Mouse (Mus musculus): Measurements from ENCODE around the gene Il2ra.
A peak's percentile ranks its signal among the peaks of the same experiment; 100 is the strongest.
"Not testable (repeated sequence)": the region's sequence is repeated elsewhere in the genome, so short reads cannot be mapped to it uniquely, and the experiment has no call there.

The Il2ra gene

GRCm38 (mm10) chr2:11642451-11642941, at the start of gene Il2ra:
Il2ra (plus strand) TSS chr2:11642807.
- DNase-seq, result no peak

GRCm38 (mm10) chr2:11596690-11597089, 45.9 kb upstream of the Il2ra start:
- no peak for DNase-seq

- peak; percentile 64 for DNase-seq
Observed at GRCm38 (mm10) chr2:11597906-11598305, 44.7 kb upstream of the Il2ra start.

- no peak for DNase-seq
Observed at GRCm38 (mm10) chr2:11601795-11602194, 40.8 kb upstream of the Il2ra start.

GRCm38 (mm10) chr2:11602506-11603489, 39.8 kb upstream of the Il2ra start:
- DNase-seq, result peak; percentile 97

- no peak for DNase-seq
Observed at GRCm38 (mm10) chr2:11604053-11604452, 38.6 kb upstream of the Il2ra start, which contains the start of gene Rbm17. Rbm17 (minus strand) TSS chr2:11604153.

GRCm38 (mm10) chr2:11604911-11605310, 37.7 kb upstream of the Il2ra start:
- DNase-seq, result no peak

- DNase-seq, result not testable (repeated sequence)
Observed at GRCm38 (mm10) chr2:11606718-11607117, 35.9 kb upstream of the Il2ra start.

- DNase-seq, result not testable (repeated sequence)
Observed at GRCm38 (mm10) chr2:11612939-11613338, 29.7 kb upstream of the Il2ra start.

GRCm38 (mm10) chr2:11616846-11617245, 25.8 kb upstream of the Il2ra start:
- DNase-seq, result no peak

GRCm38 (mm10) chr2:11619598-11619997, 23.0 kb upstream of the Il2ra start:
- DNase-seq, result no peak

- no peak for DNase-seq
Observed at GRCm38 (mm10) chr2:11623173-11623572, 19.4 kb upstream of the Il2ra start.

GRCm38 (mm10) chr2:11623726-11624125, 18.9 kb upstream of the Il2ra start:
- no peak for DNase-seq

GRCm38 (mm10) chr2:11625890-11626289, 16.7 kb upstream of the Il2ra start, which contains the start of gene Gm17490:
Gm17490 (minus strand) TSS chr2:11626264.
- no peak for DNase-seq

GRCm38 (mm10) chr2:11635035-11635434, 7.6 kb upstream of the Il2ra start:
- no peak for DNase-seq

- no peak for DNase-seq
Observed at GRCm38 (mm10) chr2:11635471-11636137, 7.0 kb upstream of the Il2ra start.

GRCm38 (mm10) chr2:11636138-11636480, 6.5 kb upstream of the Il2ra start:
- no peak for DNase-seq

- DNase-seq, result peak; percentile 3
Observed at GRCm38 (mm10) chr2:11637115-11637514, 5.5 kb upstream of the Il2ra start.

GRCm38 (mm10) chr2:11644057-11644456, 1.4 kb downstream of the Il2ra start:
- no peak for DNase-seq

GRCm38 (mm10) chr2:11645297-11645696, 2.7 kb downstream of the Il2ra start:
- no peak for DNase-seq

- DNase-seq, result no peak
Observed at GRCm38 (mm10) chr2:11651476-11651875, 8.9 kb downstream of the Il2ra start.

GRCm38 (mm10) chr2:11652196-11652595, 9.6 kb downstream of the Il2ra start:
- DNase-seq, result no peak

GRCm38 (mm10) chr2:11652780-11653179, 10.2 kb downstream of the Il2ra start:
- no peak for DNase-seq

- no peak for DNase-seq
Observed at GRCm38 (mm10) chr2:11653330-11653729, 10.7 kb downstream of the Il2ra start.
